Comparison of ENCODE assay signal across 8 mouse cellular contexts in genomic region chr2:17730648-17730956, GRCm38 (mm10). TPM values are rescaled to one million over a fixed set of nuclear protein-coding genes. Genes with fewer than 3 reads are reported as not detected.
A peak's percentile ranks its signal among the peaks of the same experiment; 100 is the strongest.
DNase-seq lines count a peak whose midpoint lies in the region; ATAC-seq and TF ChIP-seq lines count a peak whose summit lies in the region.

No protein-coding gene starts in this region.

- no peaks in the 10 kb centered on the region for H3K36me3 ChIP-seq in heart, embryonic 15.5 days
- no peaks in the 10 kb centered on the region for H3K36me3 ChIP-seq in E14TG2a.4 (ENCODE audit: insufficient read depth, low read length)
- H3K36me3 ChIP-seq in forebrain, embryonic 11.5 days (ENCODE audit: control insufficient read depth, insufficient read depth, low read length): no peaks in the 10 kb centered on the region
- H3K36me3 ChIP-seq in liver, embryonic 11.5 days (ENCODE audit: control insufficient read depth, insufficient read depth, low read length): no peaks in the 10 kb centered on the region

- no peak for TF ChIP-seq CTCF in E14TG2a.4 (conservative IDR thresholded peaks at IDR 0.05; ENCODE audit: low read length)

- H3K27ac ChIP-seq in heart, embryonic 15.5 days: no peak overlapping the region
- H3K27ac ChIP-seq in forebrain, embryonic 11.5 days (ENCODE audit: low read depth, low read length): no peak overlapping the region
- H3K27ac ChIP-seq in liver, embryonic 11.5 days (ENCODE audit: low read depth, low read length): no peak overlapping the region

- ATAC-seq in heart, embryonic 15.5 days (replicated peaks; ENCODE audit: insufficient number of reproducible peaks, insufficient read depth, low FRiP score, low read depth): no peak; the same call in 1 of the 2 replicates
- peak; percentile 37; the same call in 1 of the 2 replicates for ATAC-seq in forebrain, embryonic 11.5 days (replicated peaks; ENCODE audit: low FRiP score)
- ATAC-seq in liver, embryonic 11.5 days (replicated peaks; ENCODE audit: low FRiP score): no peak
- no peak; the same call in 1 of the 2 replicates for ATAC-seq in megakaryocyte progenitor cell, adult 5-6 weeks (replicated peaks; ENCODE audit: poor library complexity)

- H3K4me2 ChIP-seq in heart, embryonic 15.5 days: peak overlapping the region; percentile 100
- H3K4me2 ChIP-seq in forebrain, embryonic 11.5 days (ENCODE audit: low read depth, low read length, severe bottlenecking): peak overlapping the region; percentile 97
- H3K4me2 ChIP-seq in liver, embryonic 11.5 days: peak overlapping the region; percentile 90

- no peaks in the 10 kb centered on the region for H3K9me3 ChIP-seq in heart, embryonic 15.5 days (replicated peaks)
- H3K9me3 ChIP-seq in E14TG2a.4 (ENCODE audit: low read length): no peaks in the 10 kb centered on the region
- H3K9me3 ChIP-seq in forebrain, embryonic 11.5 days (ENCODE audit: control insufficient read depth, low read length): no peaks in the 10 kb centered on the region
- H3K9me3 ChIP-seq in liver, embryonic 11.5 days (ENCODE audit: control insufficient read depth, low read length): no peaks in the 10 kb centered on the region

- peak overlapping the region; percentile 76 for H3K4me3 ChIP-seq in heart, embryonic 15.5 days
- H3K4me3 ChIP-seq in E14TG2a.4 (replicated peaks; ENCODE audit: low read length): peak overlapping the region; percentile 84
- peak overlapping the region; percentile 57 for H3K4me3 ChIP-seq in forebrain, embryonic 11.5 days (ENCODE audit: low read depth, low read length)
- H3K4me3 ChIP-seq in liver, embryonic 11.5 days (ENCODE audit: low read depth, low read length): peak overlapping the region; percentile 55

- peaks cover 32% of the 10 kb centered on the region for H3K27me3 ChIP-seq in heart, embryonic 15.5 days
- peaks cover 49% of the 10 kb centered on the region for H3K27me3 ChIP-seq in E14TG2a.4 (ENCODE audit: insufficient read depth, low read length)
- H3K27me3 ChIP-seq in forebrain, embryonic 11.5 days (ENCODE audit: control insufficient read depth, insufficient read depth, low read length): peaks cover 11% of the 10 kb centered on the region
- H3K27me3 ChIP-seq in liver, embryonic 11.5 days (replicated peaks; ENCODE audit: control insufficient read depth, insufficient read depth, low read length): peaks cover 45% of the 10 kb centered on the region

- H3K9ac ChIP-seq in heart, embryonic 15.5 days: peak overlapping the region; percentile 66
- peak overlapping the region; percentile 70 for H3K9ac ChIP-seq in forebrain, embryonic 11.5 days (ENCODE audit: low read length)
- H3K9ac ChIP-seq in liver, embryonic 11.5 days (ENCODE audit: low read depth, low read length): no peak overlapping the region

- intact Hi-C loops in heart, postnatal 25 days (cut with DNase I): no loop called here

- no peak for DNase-seq in heart, postnatal 25 days (ENCODE audit: low spot score)
- no peak for DNase-seq in forebrain, embryonic 11.5 days (ENCODE audit: low spot score)
- no peak for DNase-seq in liver, embryonic 11.5 days (ENCODE audit: low spot score)
- no peak for DNase-seq in retina, postnatal 1 day
- DNase-seq in MN1 (ENCODE audit: low spot score): no peak

- WGBS in heart, embryonic 15.5 days: under 1% methylated on average over 20 of the region's 20 CpGs
- WGBS in forebrain, embryonic 11.5 days: under 1% methylated on average over 20 of the region's 20 CpGs
- WGBS in liver, embryonic 11.5 days: under 1% methylated on average over 20 of the region's 20 CpGs

- H3K4me1 ChIP-seq in heart, embryonic 15.5 days (replicated peaks): peaks cover 16% of the 10 kb centered on the region
- peaks cover 28% of the 10 kb centered on the region for H3K4me1 ChIP-seq in E14TG2a.4 (replicated peaks; ENCODE audit: low read depth, low read length)
- H3K4me1 ChIP-seq in forebrain, embryonic 11.5 days (replicated peaks; ENCODE audit: control insufficient read depth, insufficient read depth, low read length): peaks cover 10% of the 10 kb centered on the region; the same call in 1 of the 2 replicates
- H3K4me1 ChIP-seq in liver, embryonic 11.5 days (replicated peaks; ENCODE audit: control insufficient read depth, insufficient read depth, low read length): peaks cover 3% of the 10 kb centered on the region

RNA-seq across cellular contexts. Expression of gene Nebl, which starts 0.7 kb away (rescaled TPM):
- 200 and 237 TPM in 2 replicates for polyA plus RNA-seq in heart, embryonic 15.5 days (2015; fragmentation: Nextera tagmentation; extraction: Ambion mirVana)
- 100 to 1,000 TPM; 405 to 439 TPM for total RNA-seq in heart, postnatal 25 days (2021)
- polyA plus RNA-seq in forebrain, embryonic 11.5 days (2014; fragmentation: Nextera tagmentation; extraction: Ambion mirVana): 4.6 and 5.3 TPM in 2 replicates
- 1.7 and 3.1 TPM in 2 replicates for polyA plus RNA-seq in liver, embryonic 11.5 days (2014; fragmentation: Nextera tagmentation; extraction: Ambion mirVana)
- total RNA-seq in megakaryocyte progenitor cell, adult 5-6 weeks (2015): 2.5 and 3.0 TPM in 2 replicates
- 1.7 and 5.0 TPM in 2 replicates for total RNA-seq in megakaryocyte progenitor cell, adult 5-6 weeks (2017)

Comparison
In these comparisons a context has a peak if more than half of its experiments do, and no peak if none do; other contexts are left out.
1. RNA of gene Nebl, which starts 0.7 kb away (polyA plus RNA-seq): 200 to 237 TPM in heart, embryonic 15.5 days; 4.6 to 5.3 TPM in forebrain, embryonic 11.5 days and 1.7 to 3.1 TPM in liver, embryonic 11.5 days; every median in the first group is over 10 times any median in the second.
2. Peak in every context shown above with its lines, with median percentiles within 50 percentile points of each other: H3K4me2 ChIP-seq and H3K4me3 ChIP-seq.